Comparison of ENCODE assay signal across 8 mouse cellular contexts in genomic region chr7:19491731-19492130, GRCm38 (mm10). TPM values are rescaled to one million over a fixed set of nuclear protein-coding genes. Genes with fewer than 3 reads are reported as not detected.
A peak's percentile ranks its signal among the peaks of the same experiment; 100 is the strongest.
DNase-seq lines count a peak whose midpoint lies in the region; ATAC-seq and TF ChIP-seq lines count a peak whose summit lies in the region.

No protein-coding gene starts in this region.

- H3K9ac ChIP-seq in embryonic facial prominence, embryonic 14.5 days (ENCODE audit: low read depth, low read length), result no peak overlapping the region
- peak overlapping the region; percentile 49 for H3K9ac ChIP-seq in hindbrain, embryonic 12.5 days
- 0 out of 2 replicates have a peak overlapping the region, but pooled peaks have one; percentile 41 for H3K9ac ChIP-seq in limb, embryonic 14.5 days (ENCODE audit: low read depth, low read length, severe bottlenecking)
- no peak overlapping the region for H3K9ac ChIP-seq in midbrain, embryonic 11.5 days (ENCODE audit: low read length)

- peak; percentile 23 to 50 for DNase-seq in cerebellum, postnatal 14 days
- no peak for DNase-seq in cerebellum, adult 18-20 months
- peak; percentile 45 for DNase-seq in embryonic facial prominence, embryonic 14.5 days (ENCODE audit: low spot score)
- no peak for DNase-seq in limb, embryonic 14.5 days (ENCODE audit: low spot score)
- no peak for DNase-seq in midbrain, embryonic 11.5 days (ENCODE audit: low spot score, missing footprints)
- no peak for DNase-seq in right cerebral cortex, postnatal 36 days (ENCODE audit: low spot score in 2 of 2)

- 9% methylated on average over 17 of the region's 26 CpGs for WGBS in embryonic facial prominence, embryonic 14.5 days
- 2% methylated on average over 26 of the region's 26 CpGs for WGBS in hindbrain, embryonic 12.5 days
- under 1% methylated on average over 26 of the region's 26 CpGs for WGBS in limb, embryonic 14.5 days
- WGBS in midbrain, embryonic 11.5 days, result 3% methylated on average over 26 of the region's 26 CpGs

- H3K4me2 ChIP-seq in embryonic facial prominence, embryonic 14.5 days (ENCODE audit: low read depth, low read length), result peak overlapping the region; percentile 45
- peak overlapping the region; percentile 40 for H3K4me2 ChIP-seq in hindbrain, embryonic 12.5 days (replicated peaks)
- H3K4me2 ChIP-seq in limb, embryonic 14.5 days (replicated peaks; ENCODE audit: low read depth, low read length, severe bottlenecking), result peak overlapping the region; percentile 38
- H3K4me2 ChIP-seq in midbrain, embryonic 11.5 days, result peak overlapping the region; percentile 31

- no peak overlapping the region for H3K27ac ChIP-seq in embryonic facial prominence, embryonic 14.5 days (replicated peaks; ENCODE audit: low read depth, low read length)
- no peak overlapping the region for H3K27ac ChIP-seq in hindbrain, embryonic 12.5 days
- no peak overlapping the region for H3K27ac ChIP-seq in limb, embryonic 14.5 days (replicated peaks; ENCODE audit: low read depth, low read length)
- no peak overlapping the region for H3K27ac ChIP-seq in midbrain, embryonic 11.5 days (ENCODE audit: low read depth, low read length)

- H3K27me3 ChIP-seq in embryonic facial prominence, embryonic 14.5 days (replicated peaks; ENCODE audit: control insufficient read depth, insufficient read depth, low read length), result peaks cover 53% of the 10 kb centered on the region
- peaks cover 66% of the 10 kb centered on the region for H3K27me3 ChIP-seq in hindbrain, embryonic 12.5 days
- peaks cover 49% of the 10 kb centered on the region for H3K27me3 ChIP-seq in limb, embryonic 14.5 days (ENCODE audit: control insufficient read depth, insufficient read depth, low read length)
- peaks cover 45% of the 10 kb centered on the region for H3K27me3 ChIP-seq in midbrain, embryonic 11.5 days (ENCODE audit: control insufficient read depth, insufficient read depth, low read length)

- H3K9me3 ChIP-seq in embryonic facial prominence, embryonic 14.5 days (ENCODE audit: control insufficient read depth, low read length), result no peaks in the 10 kb centered on the region
- no peaks in the 10 kb centered on the region for H3K9me3 ChIP-seq in hindbrain, embryonic 12.5 days (replicated peaks)
- H3K9me3 ChIP-seq in limb, embryonic 14.5 days (ENCODE audit: control insufficient read depth, low read length), result no peaks in the 10 kb centered on the region
- no peaks in the 10 kb centered on the region for H3K9me3 ChIP-seq in midbrain, embryonic 11.5 days (ENCODE audit: control insufficient read depth, low read length)

- no peaks in the 10 kb centered on the region for H3K36me3 ChIP-seq in embryonic facial prominence, embryonic 14.5 days (ENCODE audit: control insufficient read depth, insufficient read depth, low read length)
- H3K36me3 ChIP-seq in hindbrain, embryonic 12.5 days, result no peaks in the 10 kb centered on the region
- no peaks in the 10 kb centered on the region for H3K36me3 ChIP-seq in limb, embryonic 14.5 days (ENCODE audit: control insufficient read depth, insufficient read depth, low read length)
- no peaks in the 10 kb centered on the region for H3K36me3 ChIP-seq in midbrain, embryonic 11.5 days (ENCODE audit: control insufficient read depth, insufficient read depth, low read length)

- peak overlapping the region; percentile 24; the same call in 1 of the 2 replicates for H3K4me3 ChIP-seq in embryonic facial prominence, embryonic 14.5 days (ENCODE audit: low read depth, low read length)
- peak overlapping the region; percentile 11; the same call in 1 of the 2 replicates for H3K4me3 ChIP-seq in hindbrain, embryonic 12.5 days
- H3K4me3 ChIP-seq in limb, embryonic 14.5 days (replicated peaks; ENCODE audit: low read length), result peak overlapping the region; percentile 20
- H3K4me3 ChIP-seq in midbrain, embryonic 11.5 days (ENCODE audit: low read depth, low read length), result peak overlapping the region; percentile 8; the same call in 1 of the 2 replicates

- no peaks in the 10 kb centered on the region; the same call in 1 of the 2 replicates for H3K4me1 ChIP-seq in embryonic facial prominence, embryonic 14.5 days (ENCODE audit: control insufficient read depth, insufficient read depth, low read length)
- peaks cover 12% of the 10 kb centered on the region; the same call in 1 of the 2 replicates for H3K4me1 ChIP-seq in hindbrain, embryonic 12.5 days
- H3K4me1 ChIP-seq in limb, embryonic 14.5 days (ENCODE audit: control insufficient read depth, insufficient read depth, low read length), result peaks cover 5% of the 10 kb centered on the region; the same call in 1 of the 2 replicates
- H3K4me1 ChIP-seq in midbrain, embryonic 11.5 days (ENCODE audit: control insufficient read depth, insufficient read depth, low read length), result no peaks in the 10 kb centered on the region

- ATAC-seq in embryonic facial prominence, embryonic 14.5 days (ENCODE audit: low read depth), result no peak
- no peak for ATAC-seq in hindbrain, embryonic 12.5 days (ENCODE audit: low FRiP score)
- ATAC-seq in limb, embryonic 14.5 days (ENCODE audit: low FRiP score, low read depth), result no peak
- no peak for ATAC-seq in midbrain, embryonic 11.5 days (ENCODE audit: low FRiP score)
- no peak for ATAC-seq in frontal cortex, adult (ENCODE audit: low TSS enrichment)

- no peak for TF ChIP-seq POLR2A in limb, embryonic 14.5 days (IDR thresholded peaks at IDR 0.05; ENCODE audit: borderline replicate concordance, extremely low read depth, insufficient read depth, insufficient read length)

RNA-seq across cellular contexts. Expression of gene Bloc1s3, which starts 16.4 kb away (rescaled TPM):
- 0.74 and 0.93 TPM in 2 replicates for polyA plus RNA-seq in embryonic facial prominence, embryonic 14.5 days (2014; fragmentation: Nextera tagmentation; extraction: Ambion mirVana)
- polyA plus RNA-seq in hindbrain, embryonic 12.5 days (2016; fragmentation: Nextera tagmentation; extraction: Ambion mirVana), result 4.6 and 4.8 TPM in 2 replicates
- polyA plus RNA-seq in limb, embryonic 14.5 days (2012; rRNA removed), result 6.2 and 8.8 TPM in 2 replicates
- 1.2 and 1.3 TPM in 2 replicates for polyA plus RNA-seq in limb, embryonic 14.5 days (2014; fragmentation: Nextera tagmentation; extraction: Ambion mirVana)
- 2.6 TPM in 2 replicates for polyA plus RNA-seq in midbrain, embryonic 11.5 days (2014; fragmentation: Nextera tagmentation; extraction: Ambion mirVana)

RNA-seq across cellular contexts. Expression of gene Trappc6a, which starts 16.5 kb away (rescaled TPM):
- 61.8 and 67.3 TPM in 2 replicates for polyA plus RNA-seq in embryonic facial prominence, embryonic 14.5 days (2014; fragmentation: Nextera tagmentation; extraction: Ambion mirVana)
- 41.7 and 48.1 TPM in 2 replicates for polyA plus RNA-seq in hindbrain, embryonic 12.5 days (2016; fragmentation: Nextera tagmentation; extraction: Ambion mirVana)
- polyA plus RNA-seq in limb, embryonic 14.5 days (2012; rRNA removed), result 58.0 and 71.6 TPM in 2 replicates
- polyA plus RNA-seq in limb, embryonic 14.5 days (2014; fragmentation: Nextera tagmentation; extraction: Ambion mirVana), result 70.2 and 79.8 TPM in 2 replicates
- 41.5 and 51.6 TPM in 2 replicates for polyA plus RNA-seq in midbrain, embryonic 11.5 days (2014; fragmentation: Nextera tagmentation; extraction: Ambion mirVana)

RNA-seq across cellular contexts. Expression of gene Nkpd1, which starts 25.9 kb away (rescaled TPM):
- polyA plus RNA-seq in embryonic facial prominence, embryonic 14.5 days (2014; fragmentation: Nextera tagmentation; extraction: Ambion mirVana), result 0.14 and 0.42 TPM in 2 replicates
- polyA plus RNA-seq in hindbrain, embryonic 12.5 days (2016; fragmentation: Nextera tagmentation; extraction: Ambion mirVana), result 0.23 TPM in 1 of 2 replicates, not detected in the other
- 0.29 and 0.36 TPM in 2 replicates for polyA plus RNA-seq in limb, embryonic 14.5 days (2012; rRNA removed)
- polyA plus RNA-seq in limb, embryonic 14.5 days (2014; fragmentation: Nextera tagmentation; extraction: Ambion mirVana), result 0.17 and 0.22 TPM in 2 replicates
- polyA plus RNA-seq in midbrain, embryonic 11.5 days (2014; fragmentation: Nextera tagmentation; extraction: Ambion mirVana), result not detected in 2 replicates

RNA-seq across cellular contexts. Expression of gene Exoc3l2, which starts 28.6 kb away (rescaled TPM):
- 1.4 and 1.7 TPM in 2 replicates for polyA plus RNA-seq in embryonic facial prominence, embryonic 14.5 days (2014; fragmentation: Nextera tagmentation; extraction: Ambion mirVana)
- polyA plus RNA-seq in hindbrain, embryonic 12.5 days (2016; fragmentation: Nextera tagmentation; extraction: Ambion mirVana), result 1.0 and 1.5 TPM in 2 replicates
- 3.5 and 4.9 TPM in 2 replicates for polyA plus RNA-seq in limb, embryonic 14.5 days (2012; rRNA removed)
- polyA plus RNA-seq in limb, embryonic 14.5 days (2014; fragmentation: Nextera tagmentation; extraction: Ambion mirVana), result 1.6 and 1.9 TPM in 2 replicates
- 0.77 and 1.1 TPM in 2 replicates for polyA plus RNA-seq in midbrain, embryonic 11.5 days (2014; fragmentation: Nextera tagmentation; extraction: Ambion mirVana)

RNA-seq across cellular contexts. Expression of gene Mark4, which starts 33.1 kb away (rescaled TPM):
- 10.5 and 10.9 TPM in 2 replicates for polyA plus RNA-seq in embryonic facial prominence, embryonic 14.5 days (2014; fragmentation: Nextera tagmentation; extraction: Ambion mirVana)
- polyA plus RNA-seq in hindbrain, embryonic 12.5 days (2016; fragmentation: Nextera tagmentation; extraction: Ambion mirVana), result 20.0 and 21.6 TPM in 2 replicates
- 34.8 and 39.8 TPM in 2 replicates for polyA plus RNA-seq in limb, embryonic 14.5 days (2012; rRNA removed)
- 11.5 and 13.3 TPM in 2 replicates for polyA plus RNA-seq in limb, embryonic 14.5 days (2014; fragmentation: Nextera tagmentation; extraction: Ambion mirVana)
- 8.9 and 10.7 TPM in 2 replicates for polyA plus RNA-seq in midbrain, embryonic 11.5 days (2014; fragmentation: Nextera tagmentation; extraction: Ambion mirVana)

Comparison
In these comparisons a context has a peak if more than half of its experiments do, and no peak if none do; other contexts are left out.
1. DNase-seq: peak in cerebellum, postnatal 14 days (2 of 2) and embryonic facial prominence, embryonic 14.5 days (single experiment); none in cerebellum, adult 18-20 months (0 of 2), limb, embryonic 14.5 days (single experiment), midbrain, embryonic 11.5 days (single experiment) and right cerebral cortex, postnatal 36 days (0 of 2).
2. H3K9ac ChIP-seq: peak in hindbrain, embryonic 12.5 days (single experiment) and limb, embryonic 14.5 days (single experiment); none in embryonic facial prominence, embryonic 14.5 days (single experiment) and midbrain, embryonic 11.5 days (single experiment).
3. Peak in every context shown above with its lines, with median percentiles within 50 percentile points of each other: H3K4me2 ChIP-seq and H3K4me3 ChIP-seq.